Mouse (Mus musculus): ENCODE data around the gene Pcnx. TPM values are rescaled to one million over a fixed set of nuclear protein-coding genes. Genes with fewer than 3 reads are reported as not detected.
A peak's percentile ranks its signal among the peaks of the same experiment; 100 is the strongest.
"Not testable (repeated sequence)": the region's sequence is repeated elsewhere in the genome, so short reads cannot be mapped to it uniquely, and the experiment has no call there.

Gene Pcnx
- total RNA-seq, 1 experiment: 24.9 TPM

DNA sequence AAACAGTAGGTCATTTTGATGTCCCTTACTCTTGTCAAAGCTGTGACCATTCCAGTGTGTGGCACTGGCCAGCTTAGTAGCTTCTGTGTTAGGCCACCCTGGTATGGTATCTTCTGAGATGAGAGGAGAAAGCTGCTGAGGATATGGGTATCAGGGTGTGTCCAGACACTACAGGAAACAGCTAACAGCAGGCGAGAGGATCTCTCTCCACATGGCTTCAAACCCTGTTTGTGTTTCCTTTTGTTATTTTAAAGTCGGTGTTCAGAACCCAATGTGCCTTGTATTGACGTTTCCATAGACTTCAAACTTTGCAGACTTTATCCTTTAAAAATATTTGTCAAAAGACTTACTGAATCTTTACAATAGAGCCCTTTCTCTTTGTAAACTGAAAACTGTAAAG, 137.7 kb downstream of the Pcnx start:
- in situ Hi-C loops (cut with MboI; ENCODE audit: low sequenced_read_pairs in 2 of 2, unreplicated experiment in 2 of 2): loop anchor here in 1 of 2 experiments (25.0 kb wide), 2 partner anchors 90 to 490 kb away; no protein-coding TSS in a partner anchor
- H3K4me1 ChIP-seq (ENCODE audit: control insufficient read depth in 2 of 2, insufficient read depth in 2 of 2, low read length in 2 of 2, poor library complexity in 1 of 2): peaks cover 2 to 4% of the 10 kb centered on the region in 2 experiments; a peak in 2 of 4 replicates
- peak; percentile 40 for DNase-seq (ENCODE audit: low read depth, low spot score)
- peaks cover 11% of the 10 kb centered on the region; the same call in 1 of the 2 replicates for H3K36me3 ChIP-seq (ENCODE audit: control insufficient read depth, insufficient read depth, low read length, poor library complexity, severe bottlenecking)
- TF ChIP-seq CHD2 (IDR thresholded peaks at IDR 0.05; ENCODE audit: low read depth, low read length) (peak; percentile 58; the same call in 1 of the 2 replicates), HCFC1 (IDR thresholded peaks at IDR 0.05; ENCODE audit: borderline replicate concordance, insufficient read depth, low read length) (no peak), MAFK (IDR thresholded peaks at IDR 0.05; ENCODE audit: insufficient read depth, low read depth, low read length) (no peak), ZC3H11A (IDR thresholded peaks at IDR 0.05; ENCODE audit: borderline replicate concordance, low read depth, low read length) (no peak), ZNF384 (IDR thresholded peaks at IDR 0.05; ENCODE audit: low read depth, low read length) (no peak)
- H3K9ac ChIP-seq (ENCODE audit: insufficient read depth, low read depth, low read length, poor library complexity, severe bottlenecking): no peak overlapping the region
- no peaks in the 10 kb centered on the region for H3K9me3 ChIP-seq (ENCODE audit: control insufficient read depth, insufficient read depth, low read depth, low read length)
- H3K27ac ChIP-seq (ENCODE audit: insufficient read depth, low read depth, low read length, poor library complexity, severe bottlenecking): no peak overlapping the region; the same call in 1 of the 2 replicates
- no peak overlapping the region for H3K4me3 ChIP-seq (ENCODE audit: insufficient read depth in 1 of 2, low read depth in 1 of 2, low read length in 2 of 2, poor library complexity in 1 of 2, severe bottlenecking in 1 of 2)

DNA sequence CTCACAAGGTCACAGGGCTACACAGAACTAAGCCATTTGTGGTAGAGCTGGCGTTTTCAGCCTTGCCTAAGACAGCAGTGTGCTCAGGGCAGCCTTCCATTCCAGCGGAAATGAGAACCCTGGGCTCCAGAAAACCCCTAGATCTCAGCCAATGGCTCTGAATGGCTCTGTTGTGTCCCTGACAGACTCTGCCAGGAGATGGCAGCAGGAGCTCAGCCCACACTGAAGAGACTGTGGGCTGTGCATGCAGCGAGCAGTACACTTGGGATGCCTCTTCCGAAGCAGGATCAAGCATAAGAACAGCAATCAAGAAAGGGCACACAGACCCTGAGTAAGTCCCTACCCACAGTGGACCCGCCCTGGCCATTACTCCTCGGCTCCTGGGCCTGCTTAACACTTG, 142.9 kb downstream of the Pcnx start:
- H3K36me3 ChIP-seq (ENCODE audit: control insufficient read depth, insufficient read depth, low read length, poor library complexity, severe bottlenecking); in situ Hi-C loops (cut with MboI; ENCODE audit: low sequenced_read_pairs in 2 of 2, unreplicated experiment in 2 of 2); H3K4me3 ChIP-seq (ENCODE audit: insufficient read depth in 1 of 2, low read depth in 1 of 2, low read length in 2 of 2, poor library complexity in 1 of 2, severe bottlenecking in 1 of 2); H3K9me3 ChIP-seq (ENCODE audit: control insufficient read depth, insufficient read depth, low read depth, low read length); H3K9ac ChIP-seq (ENCODE audit: insufficient read depth, low read depth, low read length, poor library complexity, severe bottlenecking); H3K27ac ChIP-seq (ENCODE audit: insufficient read depth, low read depth, low read length, poor library complexity, severe bottlenecking); H3K4me1 ChIP-seq (ENCODE audit: control insufficient read depth in 2 of 2, insufficient read depth in 2 of 2, low read length in 2 of 2, poor library complexity in 1 of 2); DNase-seq (ENCODE audit: low read depth, low spot score): not testable (repeated sequence)

DNA sequence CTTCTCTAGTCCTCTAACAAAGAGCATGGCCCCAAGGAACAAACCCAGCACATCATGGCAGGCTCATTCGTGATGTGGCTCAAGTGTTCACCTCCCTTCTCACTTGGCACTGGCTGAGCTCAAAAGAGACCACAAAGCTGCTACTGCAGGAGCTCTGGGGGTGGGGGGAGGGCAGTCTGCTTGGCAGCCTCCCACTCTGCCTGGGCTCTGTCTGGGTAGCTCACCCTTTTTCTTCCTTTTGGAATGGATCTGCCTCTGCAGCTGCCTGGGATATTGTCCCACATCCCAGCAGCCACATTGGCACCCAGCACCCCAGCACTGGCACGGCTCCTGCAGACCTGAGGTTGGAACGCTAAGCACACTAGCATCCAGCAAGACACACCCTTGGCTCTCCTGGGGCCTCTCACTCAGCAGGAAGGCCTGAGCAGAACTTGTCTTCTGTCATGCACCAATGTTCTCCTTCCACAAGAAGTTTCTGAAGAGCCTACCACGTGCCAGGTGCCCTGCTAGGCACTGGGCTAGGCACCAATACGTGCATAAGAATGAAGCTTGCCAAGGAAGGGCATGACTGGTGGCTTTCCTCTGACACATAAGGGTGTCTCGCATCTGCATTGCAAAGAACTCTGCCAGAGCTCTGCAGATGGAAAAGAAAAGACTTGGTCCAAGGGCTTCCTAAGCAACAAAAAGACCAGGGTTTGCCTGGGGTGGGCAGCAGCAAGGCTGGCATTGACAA, 166.2 kb downstream of the Pcnx start:
- H3K36me3 ChIP-seq (ENCODE audit: control insufficient read depth, insufficient read depth, low read length, poor library complexity, severe bottlenecking); H3K9ac ChIP-seq (ENCODE audit: insufficient read depth, low read depth, low read length, poor library complexity, severe bottlenecking); DNase-seq (ENCODE audit: low read depth, low spot score); H3K4me3 ChIP-seq (ENCODE audit: insufficient read depth in 1 of 2, low read depth in 1 of 2, low read length in 2 of 2, poor library complexity in 1 of 2, severe bottlenecking in 1 of 2); in situ Hi-C loops (cut with MboI; ENCODE audit: low sequenced_read_pairs in 2 of 2, unreplicated experiment in 2 of 2); H3K27ac ChIP-seq (ENCODE audit: insufficient read depth, low read depth, low read length, poor library complexity, severe bottlenecking); H3K9me3 ChIP-seq (ENCODE audit: control insufficient read depth, insufficient read depth, low read depth, low read length); H3K4me1 ChIP-seq (ENCODE audit: control insufficient read depth in 2 of 2, insufficient read depth in 2 of 2, low read length in 2 of 2, poor library complexity in 1 of 2): not testable (repeated sequence)

DNA sequence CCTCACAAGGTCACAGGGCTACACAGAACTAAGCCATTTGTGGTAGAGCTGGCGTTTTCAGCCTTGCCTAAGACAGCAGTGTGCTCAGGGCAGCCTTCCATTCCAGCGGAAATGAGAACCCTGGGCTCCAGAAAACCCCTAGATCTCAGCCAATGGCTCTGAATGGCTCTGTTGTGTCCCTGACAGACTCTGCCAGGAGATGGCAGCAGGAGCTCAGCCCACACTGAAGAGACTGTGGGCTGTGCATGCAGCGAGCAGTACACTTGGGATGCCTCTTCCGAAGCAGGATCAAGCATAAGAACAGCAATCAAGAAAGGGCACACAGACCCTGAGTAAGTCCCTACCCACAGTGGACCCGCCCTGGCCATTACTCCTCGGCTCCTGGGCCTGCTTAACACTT, 173.7 kb downstream of the Pcnx start:
- H3K27ac ChIP-seq (ENCODE audit: insufficient read depth, low read depth, low read length, poor library complexity, severe bottlenecking); DNase-seq (ENCODE audit: low read depth, low spot score); H3K9ac ChIP-seq (ENCODE audit: insufficient read depth, low read depth, low read length, poor library complexity, severe bottlenecking); H3K9me3 ChIP-seq (ENCODE audit: control insufficient read depth, insufficient read depth, low read depth, low read length); H3K4me1 ChIP-seq (ENCODE audit: control insufficient read depth in 2 of 2, insufficient read depth in 2 of 2, low read length in 2 of 2, poor library complexity in 1 of 2); H3K4me3 ChIP-seq (ENCODE audit: insufficient read depth in 1 of 2, low read depth in 1 of 2, low read length in 2 of 2, poor library complexity in 1 of 2, severe bottlenecking in 1 of 2); in situ Hi-C loops (cut with MboI; ENCODE audit: low sequenced_read_pairs in 2 of 2, unreplicated experiment in 2 of 2); H3K36me3 ChIP-seq (ENCODE audit: control insufficient read depth, insufficient read depth, low read length, poor library complexity, severe bottlenecking): not testable (repeated sequence)

DNA sequence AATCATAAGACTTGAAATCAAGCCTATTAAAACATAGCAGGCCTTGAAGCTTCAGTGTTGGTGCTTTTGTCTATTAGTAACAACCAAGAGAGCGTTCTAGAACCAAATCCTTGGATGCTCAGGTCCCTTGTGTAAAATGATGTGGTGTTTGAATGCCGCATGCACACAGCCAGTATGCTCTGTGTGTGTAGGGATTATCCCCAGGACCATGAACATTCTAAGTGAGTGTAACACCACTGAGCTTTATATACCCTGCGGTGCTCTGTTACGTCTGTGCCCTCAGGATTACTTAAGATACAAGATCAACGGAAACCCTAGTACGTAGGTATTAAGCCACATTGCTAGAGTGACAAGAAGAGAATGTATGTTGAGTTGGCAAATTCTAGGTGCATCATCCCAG, 174.2 kb downstream of the Pcnx start:
- in situ Hi-C loops (cut with MboI; ENCODE audit: low sequenced_read_pairs in 2 of 2, unreplicated experiment in 2 of 2); H3K9me3 ChIP-seq (ENCODE audit: control insufficient read depth, insufficient read depth, low read depth, low read length): not testable (repeated sequence)

DNA sequence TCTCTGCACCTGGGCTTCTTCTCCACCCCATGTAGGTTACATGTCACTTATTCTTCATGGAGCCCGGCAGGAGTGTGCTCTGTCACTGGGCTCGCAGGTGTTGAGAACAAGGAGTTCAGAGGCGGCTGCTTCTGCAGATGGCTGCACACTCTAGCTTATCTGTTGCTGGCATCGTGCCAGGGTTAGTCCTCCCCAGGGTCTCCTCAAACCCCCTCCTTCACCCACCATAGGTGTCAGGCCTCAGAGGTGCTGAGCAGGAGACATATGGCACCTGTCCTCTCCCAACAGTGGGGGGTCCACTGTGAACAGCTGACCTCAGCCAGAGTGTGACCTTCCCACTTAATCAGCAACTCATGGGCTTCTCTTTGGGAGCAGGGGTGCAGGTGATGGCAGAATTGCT, 184.3 kb downstream of the Pcnx start:
- DNase-seq (ENCODE audit: low read depth, low spot score); H3K4me3 ChIP-seq (ENCODE audit: insufficient read depth in 1 of 2, low read depth in 1 of 2, low read length in 2 of 2, poor library complexity in 1 of 2, severe bottlenecking in 1 of 2); H3K36me3 ChIP-seq (ENCODE audit: control insufficient read depth, insufficient read depth, low read length, poor library complexity, severe bottlenecking); H3K27ac ChIP-seq (ENCODE audit: insufficient read depth, low read depth, low read length, poor library complexity, severe bottlenecking); H3K9ac ChIP-seq (ENCODE audit: insufficient read depth, low read depth, low read length, poor library complexity, severe bottlenecking); H3K4me1 ChIP-seq (ENCODE audit: control insufficient read depth in 2 of 2, insufficient read depth in 2 of 2, low read length in 2 of 2, poor library complexity in 1 of 2); in situ Hi-C loops (cut with MboI; ENCODE audit: low sequenced_read_pairs in 2 of 2, unreplicated experiment in 2 of 2); H3K9me3 ChIP-seq (ENCODE audit: control insufficient read depth, insufficient read depth, low read depth, low read length): not testable (repeated sequence)

More for the DNA sequence above, 174.2 kb downstream of the Pcnx start:
- H3K4me1 ChIP-seq (ENCODE audit: control insufficient read depth in 2 of 2, insufficient read depth in 2 of 2, low read length in 2 of 2, poor library complexity in 1 of 2); DNase-seq (ENCODE audit: low read depth, low spot score); H3K9ac ChIP-seq (ENCODE audit: insufficient read depth, low read depth, low read length, poor library complexity, severe bottlenecking); H3K4me3 ChIP-seq (ENCODE audit: insufficient read depth in 1 of 2, low read depth in 1 of 2, low read length in 2 of 2, poor library complexity in 1 of 2, severe bottlenecking in 1 of 2); H3K36me3 ChIP-seq (ENCODE audit: control insufficient read depth, insufficient read depth, low read length, poor library complexity, severe bottlenecking); H3K27ac ChIP-seq (ENCODE audit: insufficient read depth, low read depth, low read length, poor library complexity, severe bottlenecking): not testable (repeated sequence)
